Mouse (Mus musculus) midbrain, postnatal 0 days (tissue): ENCODE measurements around the gene Fbxl20. TPM values are rescaled to one million over a fixed set of nuclear protein-coding genes. Genes with fewer than 3 reads are reported as not detected.

Source experiments
- ATAC-seq: fragments of 200-750 bp; cut with Nextera tagmentation; 2 replicates; pipeline ENCODE4 v1.8.0; 2017; ENCODE audit warnings: moderate number of reproducible peaks, mild to moderate bottlenecking, moderate TSS enrichment, moderate library complexity; ENCODE audit not compliant: low FRiP score
- DNase-seq: peaks from one replicate; pipeline ENCODE4 v3.0.0-alpha.2; 2015; ENCODE audit warnings: low spot score
- H3K27ac ChIP-seq: fragments of 300-500 bp; sonication (generic); 2 replicates; pipeline ENCODE4 v1.5.1; 2014; ENCODE audit warnings: low read depth, mild to moderate bottlenecking, low read length, mixed read lengths
- H3K27me3 ChIP-seq: fragments of 300-500 bp; sonication (generic); 2 replicates; pipeline ENCODE4 v1.6.1; 2014; ENCODE audit warnings: low read length, control low read depth, mixed read lengths; ENCODE audit not compliant: insufficient read depth
- H3K36me3 ChIP-seq: fragments of 300-500 bp; sonication (generic); 2 replicates; pipeline ENCODE4 v1.6.1; 2014; ENCODE audit warnings: low read length, control low read depth, mixed read lengths; ENCODE audit not compliant: insufficient read depth
- H3K4me1 ChIP-seq: fragments of 300-500 bp; sonication (generic); 2 replicates; pipeline ENCODE4 v1.6.1; 2014; ENCODE audit warnings: mild to moderate bottlenecking, control low read depth, antibody characterized with exemption, low read length, mixed read lengths; ENCODE audit not compliant: insufficient read depth
- H3K4me2 ChIP-seq: fragments of 300-500 bp; sonication (generic); 2 replicates; pipeline ENCODE4 v1.6.1; 2014; ENCODE audit warnings: low read depth, mild to moderate bottlenecking, low read length, mixed read lengths; ENCODE audit not compliant: poor library complexity, severe bottlenecking
- H3K4me3 ChIP-seq: fragments of 300-500 bp; sonication (generic); 2 replicates; pipeline ENCODE4 v1.5.1; 2014; ENCODE audit warnings: low read depth, mild to moderate bottlenecking, low read length, moderate library complexity
- H3K9ac ChIP-seq: fragments of 300-500 bp; sonication (generic); replicated peaks from 2 replicates; pipeline ENCODE4 v1.6.1; 2014; ENCODE audit warnings: mild to moderate bottlenecking, low read length, moderate library complexity, mixed read lengths; ENCODE audit not compliant: poor library complexity, severe bottlenecking
- H3K9me3 ChIP-seq: fragments of 300-500 bp; sonication (generic); 2 replicates; pipeline ENCODE4 v1.6.1; 2016; ENCODE audit warnings: low read length, control low read depth
- CTCF ChIP-seq: IDR thresholded peaks from 2 replicates; pipeline ENCODE4 v1.5.1; 2016; ENCODE audit warnings: antibody characterized with exemption, mild to moderate bottlenecking
- WGBS: fragments of 180-500 bp; shearing (Covaris S2); extraction: QIAGEN DNeasy Blood & Tissue Kit; methylation state at CpG from one replicate; pipeline ENCODE4 v1.1.7; 2014; 5-methylcytosine and 5-hydroxymethylcytosine counted together
- polyA plus RNA-seq: library from polyadenylated mRNA; unstranded; fragments of >200 nt; fragmentation: Nextera tagmentation; extraction: Ambion mirVana; gene quantifications from 2 replicates; pipeline ENCODE4 v1.2.1, GENCODE M21; 2015
- total RNA-seq: library from RNA; depleted of rRNA; stranded (reverse); fragments of >200 nt; gene quantifications from 2 replicates; pipeline ENCODE4 v1.2.3, GENCODE M21; 2014

Fbxl20 gene
- total and polyA plus RNA-seq, 2 experiments from 2014 or later = 16.3 to 24.0 TPM

- DNase-seq (no peak), ATAC-seq (no peak)
- Histone ChIP-seq H3K9me3 (no peaks in the 10 kb centered on the region), H3K4me3 (no peak overlapping the region), H3K36me3 (no peaks in the 10 kb centered on the region), H3K9ac (no peak overlapping the region), H3K4me2 (no peak overlapping the region), H3K27ac (no peak overlapping the region), H3K27me3 (no peaks in the 10 kb centered on the region), H3K4me1 (0 out of 2 replicates have a peak, but pooled peaks cover 2% of the 10 kb centered on the region)
- TF ChIP-seq CTCF = no peak
- WGBS = 95% methylated on average over 2 of the region's 2 CpGs
These were observed 7.7 kb downstream of the Fbxl20 start for GRCm38 (mm10) chr11:98142545-98142944.

GRCm38 (mm10) chr11:98138894-98139293, 11.3 kb downstream of the Fbxl20 start:
- Histone ChIP-seq H3K9me3 (no peaks in the 10 kb centered on the region), H3K36me3 (no peaks in the 10 kb centered on the region), H3K27ac (no peak overlapping the region), H3K4me3 (no peak overlapping the region), H3K27me3 (no peaks in the 10 kb centered on the region), H3K9ac (no peak overlapping the region), H3K4me2 (no peak overlapping the region), H3K4me1 (0 out of 2 replicates have a peak, but pooled peaks cover 2% of the 10 kb centered on the region)
- 76% methylated on average over 7 of the region's 7 CpGs for whole genome bisulfite sequencing
- TF ChIP-seq CTCF = no peak
- ATAC-seq = no peak
- DNase-seq = no peak

DNA sequence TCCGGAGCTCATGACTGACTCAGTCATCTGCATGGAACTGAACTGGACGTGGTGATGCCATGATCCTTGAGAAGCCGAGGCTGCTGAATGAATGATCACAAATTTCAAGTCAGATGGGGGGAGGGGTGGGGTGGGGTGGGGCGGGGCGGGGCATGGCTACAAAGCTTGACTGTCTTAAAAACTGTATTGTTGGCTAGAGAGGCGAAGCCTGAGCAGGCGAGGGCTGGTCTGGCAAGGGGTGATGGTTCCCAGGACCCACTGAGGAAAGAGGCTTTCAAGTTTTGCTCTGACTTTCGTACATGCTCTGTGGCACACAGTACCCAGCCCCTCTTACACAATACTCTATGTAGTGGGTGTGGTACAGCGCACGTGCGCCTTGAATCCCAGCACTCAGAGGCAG, 12.4 kb downstream of the Fbxl20 start:
- TF ChIP-seq CTCF = no peak
- no peaks in the 10 kb centered on the region for H3K9me3 ChIP-seq
- H3K27ac ChIP-seq = no peak overlapping the region

DNA sequence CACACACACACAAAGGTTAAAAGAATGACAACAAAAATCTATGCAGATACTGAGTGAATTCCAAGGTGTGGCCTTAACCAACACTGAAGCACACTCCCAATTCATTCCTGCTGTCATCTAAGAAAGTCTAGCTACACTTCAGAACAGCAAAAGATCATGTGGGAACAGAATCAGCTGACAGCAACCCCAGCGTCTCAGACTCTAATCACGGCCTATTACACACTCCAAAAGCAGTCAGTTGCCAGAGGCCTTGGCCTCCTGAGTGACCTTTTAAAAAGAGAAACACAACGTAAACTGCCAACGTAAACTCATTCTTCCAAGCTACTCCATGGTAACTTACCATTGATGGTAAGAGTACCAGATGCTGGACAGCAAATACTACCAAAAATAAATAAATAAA, 15.3 kb downstream of the Fbxl20 start:
- no peak for TF ChIP-seq CTCF
- no peak for ATAC-seq
- WGBS = 81% methylated on average over 4 of the region's 4 CpGs
- Histone ChIP-seq H3K4me1 (0 out of 2 replicates have a peak, but pooled peaks cover 2% of the 10 kb centered on the region), H3K9me3 (no peaks in the 10 kb centered on the region), H3K4me2 (no peak overlapping the region), H3K27me3 (no peaks in the 10 kb centered on the region), H3K4me3 (no peak overlapping the region), H3K36me3 (no peaks in the 10 kb centered on the region), H3K9ac (no peak overlapping the region), H3K27ac (no peak overlapping the region)
- DNase-seq = no peak

More for the DNA sequence above, 12.4 kb downstream of the Fbxl20 start:
- WGBS = 91% methylated on average over 11 of the region's 11 CpGs
- no peak for ATAC-seq
- no peak overlapping the region for H3K9ac ChIP-seq
- H3K36me3 ChIP-seq = no peaks in the 10 kb centered on the region
- H3K4me1 ChIP-seq = 0 out of 2 replicates have a peak, but pooled peaks cover 2% of the 10 kb centered on the region
- no peaks in the 10 kb centered on the region for H3K27me3 ChIP-seq
- no peak overlapping the region for H3K4me3 ChIP-seq
- no peak overlapping the region for H3K4me2 ChIP-seq
- no peak for DNase-seq

DNA sequence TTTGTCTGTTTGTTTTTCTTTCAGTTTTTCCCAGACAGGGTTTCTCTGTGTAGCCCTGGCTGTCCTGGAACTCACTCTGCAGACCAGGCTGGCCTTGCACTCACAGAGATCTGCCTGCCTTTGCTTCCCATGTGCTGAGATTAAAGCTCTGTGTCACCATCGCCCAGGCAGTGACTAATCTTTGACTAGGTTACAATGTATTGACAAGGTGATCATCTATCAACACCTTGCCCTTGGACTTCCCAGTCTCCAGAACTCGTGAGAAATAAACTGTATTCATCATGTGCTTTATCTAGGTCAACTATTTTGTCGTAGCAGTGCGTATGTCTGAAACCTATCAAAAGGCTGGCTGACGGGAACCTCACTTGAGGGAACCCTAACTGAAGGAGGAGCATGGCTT, 26.8 kb downstream of the Fbxl20 start:
- no peak for DNase-seq
- ATAC-seq = no peak
- TF ChIP-seq CTCF = no peak
- H3K9me3 ChIP-seq = no peaks in the 10 kb centered on the region
- no peak overlapping the region for H3K27ac ChIP-seq
- no peaks in the 10 kb centered on the region for H3K27me3 ChIP-seq
- H3K4me3 ChIP-seq = no peak overlapping the region
- H3K4me2 ChIP-seq = no peak overlapping the region
- 92% methylated on average over 5 of the region's 5 CpGs for WGBS
- no peak overlapping the region for H3K9ac ChIP-seq
- H3K4me1 ChIP-seq = no peaks in the 10 kb centered on the region
- peaks cover 5% of the 10 kb centered on the region; the same call in 1 of the 2 replicates for H3K36me3 ChIP-seq

- 77% methylated on average over 1 of the region's 1 CpGs for WGBS
- peaks cover 27% of the 10 kb centered on the region for H3K36me3 ChIP-seq
- no peaks in the 10 kb centered on the region for H3K27me3 ChIP-seq
These were observed 35.8 kb downstream of the Fbxl20 start for GRCm38 (mm10) chr11:98114363-98114762.

More at GRCm38 (mm10) chr11:98114363-98114762, 35.8 kb downstream of the Fbxl20 start:
- no peak overlapping the region for H3K4me2 ChIP-seq
- no peaks in the 10 kb centered on the region for H3K9me3 ChIP-seq
- no peak overlapping the region for H3K27ac ChIP-seq
- H3K9ac ChIP-seq = no peak overlapping the region
- ATAC-seq = no peak
- DNase-seq = no peak
- no peaks in the 10 kb centered on the region for H3K4me1 ChIP-seq
- TF ChIP-seq CTCF = no peak
- no peak overlapping the region for H3K4me3 ChIP-seq
